Mouse (Mus musculus) lung, adult 2 months (tissue): Measurements from ENCODE around the gene Tipin. TPM values are rescaled to one million over a fixed set of nuclear protein-coding genes. Genes with fewer than 3 reads are reported as not detected.
"Not testable (repeated sequence)": the region's sequence is repeated elsewhere in the genome, so short reads cannot be mapped to it uniquely, and the experiment has no call there.

Experiments used
- DNase-seq: peaks from one replicate; pipeline ENCODE4 v3.0.0; 2022
- H3K4me1 ChIP-seq: fragments of 200-500 bp; 2 replicates; pipeline ENCODE4 v1.6.1; 2011; ENCODE audit warnings: low read length; ENCODE audit not compliant: control insufficient read depth, insufficient read depth
- H3K4me3 ChIP-seq: fragments of 200-500 bp; replicated peaks from 2 replicates; pipeline ENCODE3; 2011; ENCODE audit warnings: low read depth, mild to moderate bottlenecking, control low read depth, low read length; ENCODE audit errors: extremely low read depth
- CTCF ChIP-seq: fragments of 200-500 bp; IDR thresholded peaks from 2 replicates; pipeline ENCODE4 v1.5.1; 2011; ENCODE audit warnings: mild to moderate bottlenecking, low read length, control low read depth; ENCODE audit not compliant: insufficient read depth
- POLR2A ChIP-seq: fragments of 200-500 bp; IDR thresholded peaks from 2 replicates; pipeline ENCODE4 v1.6.1; 2011; ENCODE audit warnings: low read depth, mild to moderate bottlenecking, control low read depth, low read length, borderline replicate concordance; ENCODE audit errors: extremely low read depth
- WGBS: fragments of 180-500 bp; shearing (Covaris S2); methylation state at CpG from one replicate; pipeline ENCODE4 v1.1.7; 2018; 5-methylcytosine and 5-hydroxymethylcytosine counted together
- polyA plus RNA-seq: library from polyadenylated mRNA; depleted of rRNA; stranded (reverse); fragments of >200 nt; gene quantifications from 2 replicates; pipeline ENCODE4 v1.2.3, GENCODE M21; 2012

Tipin gene
- polyA plus RNA-seq, 1 experiment: 4.9 TPM

DNA sequence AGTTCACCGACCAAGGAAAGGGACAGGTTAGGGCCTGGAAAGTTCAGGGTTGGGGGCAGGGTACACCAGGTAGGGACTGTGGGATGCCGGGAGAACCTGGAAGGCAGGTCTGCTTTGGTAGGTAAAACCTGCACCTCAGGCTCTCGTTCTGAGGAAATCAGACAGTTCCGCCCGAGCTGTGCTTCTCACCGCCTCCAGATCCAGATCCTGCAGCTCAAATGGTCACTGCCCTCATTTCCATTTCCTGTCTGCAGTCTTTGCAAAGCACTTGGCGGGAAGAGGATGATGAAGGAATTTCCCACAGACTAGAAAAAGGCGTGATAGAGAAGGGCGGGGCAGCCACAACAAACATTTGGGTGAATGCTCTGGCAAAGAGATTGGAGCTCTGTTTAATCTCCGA lies 13.2 kb upstream of the Tipin start:
- no peak for TF ChIP-seq CTCF
- no peak for TF ChIP-seq POLR2A
- DNase-seq: no peak
- WGBS: 66% methylated on average over 10 of the region's 10 CpGs
- no peak overlapping the region for H3K4me3 ChIP-seq
- H3K4me1 ChIP-seq: no peaks in the 10 kb centered on the region

DNA sequence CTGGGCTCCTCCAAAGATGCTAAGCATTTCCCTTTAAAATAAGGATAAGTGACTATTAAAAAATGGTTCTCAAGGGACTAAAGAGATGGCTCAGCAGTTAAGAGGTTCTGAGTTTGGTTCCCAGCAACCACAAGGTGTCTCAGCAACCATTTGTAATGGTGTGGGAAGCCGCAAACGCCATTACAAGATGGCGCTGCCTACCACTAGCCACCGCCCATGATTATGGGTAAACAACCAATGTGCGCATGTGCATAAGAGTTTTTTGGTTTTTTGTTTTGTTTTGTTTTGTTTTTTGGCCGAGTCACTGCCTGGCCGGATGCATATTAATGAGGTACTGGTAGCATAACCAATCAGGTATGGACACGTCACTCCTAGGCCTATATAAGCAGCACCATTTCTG lies 12.5 kb upstream of the Tipin start:
- H3K4me1 ChIP-seq, DNase-seq, H3K4me3 ChIP-seq: not testable (repeated sequence)
- WGBS: 91% methylated on average over 8 of the region's 8 CpGs

GRCm38 (mm10) chr9:64271249-64271648 lies 10.1 kb upstream of the Tipin start:
- Histone ChIP-seq H3K4me1 (no peaks in the 10 kb centered on the region), H3K4me3 (no peak overlapping the region)
- no peak for TF ChIP-seq POLR2A
- TF ChIP-seq CTCF: no peak
- 52% methylated on average over 3 of the region's 3 CpGs for WGBS
- DNase-seq: no peak

GRCm38 (mm10) chr9:64272611-64273010 lies 8.8 kb upstream of the Tipin start:
- TF ChIP-seq POLR2A (no peak), CTCF (peak; percentile 71)
- peak; percentile 37 for DNase-seq
- WGBS: 36% methylated on average over 7 of the region's 7 CpGs
- H3K4me1 ChIP-seq: no peaks in the 10 kb centered on the region
- no peak overlapping the region for H3K4me3 ChIP-seq

DNA sequence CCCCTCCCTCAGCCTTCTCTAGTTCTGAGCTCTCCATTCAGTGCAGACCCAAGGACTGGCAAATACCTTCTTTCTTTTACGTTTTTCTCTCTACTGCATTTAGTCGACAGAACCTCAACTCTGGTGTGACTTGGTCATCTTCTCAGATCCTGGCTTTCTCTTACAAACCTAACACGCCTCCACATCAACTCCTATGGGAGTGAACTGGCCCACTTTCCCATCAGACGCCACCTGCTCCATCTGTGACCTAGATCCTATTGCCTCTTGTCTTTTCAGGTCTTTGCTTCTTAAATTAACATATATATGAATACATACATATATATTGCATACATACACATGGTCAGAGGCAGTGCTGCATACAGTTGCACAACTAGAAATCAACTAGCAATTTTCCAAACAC lies 7.6 kb upstream of the Tipin start:
- DNase-seq: no peak
- TF ChIP-seq POLR2A (no peak), CTCF (no peak)
- WGBS: 67% methylated on average over 4 of the region's 4 CpGs
- Histone ChIP-seq H3K4me1 (no peaks in the 10 kb centered on the region), H3K4me3 (no peak overlapping the region)

GRCm38 (mm10) chr9:64274291-64274690 lies 7.1 kb upstream of the Tipin start:
- Histone ChIP-seq H3K4me1 (no peaks in the 10 kb centered on the region), H3K4me3 (no peak overlapping the region)
- whole genome bisulfite sequencing: 67% methylated on average over 4 of the region's 4 CpGs
- no peak for TF ChIP-seq CTCF
- no peak for TF ChIP-seq POLR2A
- no peak for DNase-seq

DNA sequence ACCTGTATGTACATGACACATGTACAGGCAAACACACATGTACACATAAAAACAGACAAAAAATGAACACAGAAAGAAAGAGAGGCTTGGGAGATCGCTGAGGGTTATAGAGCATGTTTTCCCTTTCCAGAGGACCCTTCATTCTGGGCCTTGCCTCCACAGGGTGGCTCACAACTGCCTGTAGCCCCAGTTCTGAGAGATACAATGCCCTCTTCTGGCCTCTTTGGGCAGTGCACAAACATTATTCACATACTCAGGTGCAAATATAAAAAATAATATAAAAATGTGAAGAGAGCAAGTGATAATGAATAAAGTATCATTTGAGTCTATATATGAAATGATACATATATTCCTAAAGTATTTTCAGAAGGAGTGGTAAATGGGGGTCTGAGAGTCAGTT lies 6.5 kb upstream of the Tipin start:
- 78% methylated on average over 1 of the region's 1 CpGs for WGBS

GRCm38 (mm10) chr9:64277706-64278105 lies 3.7 kb upstream of the Tipin start:
- WGBS: 56% methylated on average over 8 of the region's 8 CpGs
- Histone ChIP-seq H3K4me1 (peaks cover 7% of the 10 kb centered on the region; the same call in 1 of the 2 replicates), H3K4me3 (no peak overlapping the region)
- TF ChIP-seq POLR2A: no peak
- TF ChIP-seq CTCF: peak; percentile 54
- DNase-seq: peak; percentile 73

More for the DNA sequence above, 6.5 kb upstream of the Tipin start:
- no peaks in the 10 kb centered on the region for H3K4me1 ChIP-seq
- TF ChIP-seq POLR2A (no peak), CTCF (no peak)
- DNase-seq: no peak
- H3K4me3 ChIP-seq: no peak overlapping the region

DNA sequence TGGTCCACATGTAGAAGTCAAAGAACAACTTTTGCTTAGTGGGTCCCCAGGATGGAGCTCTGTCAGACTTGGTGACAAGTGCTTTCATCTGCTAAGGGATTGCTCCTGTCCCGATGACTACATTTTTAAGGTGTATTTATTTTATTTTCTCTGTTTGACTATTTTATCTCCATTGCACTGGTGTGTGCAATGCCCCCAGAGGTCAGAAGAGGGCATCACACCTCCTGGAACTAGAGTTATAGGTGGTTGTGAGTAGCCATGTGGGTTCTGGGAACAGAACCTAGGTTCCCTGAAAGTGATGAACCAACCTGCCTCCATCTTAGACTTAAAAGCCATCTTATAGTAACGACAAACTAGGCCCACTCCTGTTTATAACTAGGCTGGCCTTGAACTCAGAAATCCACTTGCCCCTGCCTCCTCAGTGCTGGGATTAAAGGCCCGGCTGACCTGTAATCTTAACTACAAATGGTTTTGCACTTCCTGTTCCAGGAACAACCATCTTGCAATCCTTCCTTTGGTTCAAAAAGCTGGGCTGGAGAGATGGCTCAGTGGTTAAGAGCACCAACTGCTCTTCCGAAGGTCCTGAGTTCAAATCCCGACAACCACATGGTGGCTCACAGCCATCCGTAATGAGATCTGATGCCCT lies 2.6 kb upstream of the Tipin start:
- Histone ChIP-seq H3K4me1 (peaks cover 7% of the 10 kb centered on the region; the same call in 1 of the 2 replicates), H3K4me3 (no peak overlapping the region)
- TF ChIP-seq CTCF (no peak), POLR2A (no peak)
- no peak for DNase-seq
- 90% methylated on average over 6 of the region's 6 CpGs for WGBS

DNA sequence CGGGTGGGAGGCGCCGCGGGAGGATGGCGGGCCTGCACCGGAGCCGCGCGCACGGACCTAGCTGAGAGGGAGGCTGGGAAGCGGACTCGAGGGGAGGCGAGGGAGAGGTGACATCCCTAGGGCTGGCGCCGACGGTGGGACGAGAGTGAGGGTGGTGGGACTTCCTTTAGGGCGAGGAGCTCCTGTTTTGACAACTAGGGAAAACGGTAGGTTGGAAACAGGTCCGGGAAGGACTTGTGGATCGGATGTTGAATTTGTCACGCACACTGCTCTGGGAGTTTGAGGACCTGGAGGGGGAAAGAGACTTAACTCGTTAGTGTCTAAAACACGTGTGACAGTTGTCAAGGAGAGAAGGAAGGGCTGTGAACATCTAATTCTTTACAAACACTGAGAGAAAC lies 399 bp downstream of the Tipin start:
- Histone ChIP-seq H3K4me1 (peaks cover 7% of the 10 kb centered on the region; the same call in 1 of the 2 replicates), H3K4me3 (peak overlapping the region; percentile 96)
- no peak for TF ChIP-seq CTCF
- no peak for DNase-seq
- under 1% methylated on average over 24 of the region's 24 CpGs for WGBS
